Mouse (Mus musculus) testis, postnatal 14 days (tissue): Measurements from ENCODE around the gene C2.

ENCODE experiments used
- DNase-seq: peaks from one replicate; pipeline ENCODE4 v3.0.0; 2021; ENCODE audit warnings: low spot score

The C2 gene

GRCm38 (mm10) chr17:34898160-34898586 is at the start of gene C2, which contains the start of gene Ehmt2:
Gene C2 (minus strand): TSS chr17:34898265.
Gene Ehmt2 (plus strand): TSS chr17:34898469.
- peak; percentile 83 for DNase-seq

- DNase-seq: no peak
These were observed 49.5 kb upstream of the C2 start for GRCm38 (mm10) chr17:34947606-34948005.

- no peak for DNase-seq
These were observed 48.5 kb upstream of the C2 start for GRCm38 (mm10) chr17:34946486-34947140.

GRCm38 (mm10) chr17:34944362-34944761 is 46.3 kb upstream of the C2 start:
- DNase-seq: no peak

- DNase-seq: no peak
These were observed 45.2 kb upstream of the C2 start for GRCm38 (mm10) chr17:34943128-34943815.

DNA sequence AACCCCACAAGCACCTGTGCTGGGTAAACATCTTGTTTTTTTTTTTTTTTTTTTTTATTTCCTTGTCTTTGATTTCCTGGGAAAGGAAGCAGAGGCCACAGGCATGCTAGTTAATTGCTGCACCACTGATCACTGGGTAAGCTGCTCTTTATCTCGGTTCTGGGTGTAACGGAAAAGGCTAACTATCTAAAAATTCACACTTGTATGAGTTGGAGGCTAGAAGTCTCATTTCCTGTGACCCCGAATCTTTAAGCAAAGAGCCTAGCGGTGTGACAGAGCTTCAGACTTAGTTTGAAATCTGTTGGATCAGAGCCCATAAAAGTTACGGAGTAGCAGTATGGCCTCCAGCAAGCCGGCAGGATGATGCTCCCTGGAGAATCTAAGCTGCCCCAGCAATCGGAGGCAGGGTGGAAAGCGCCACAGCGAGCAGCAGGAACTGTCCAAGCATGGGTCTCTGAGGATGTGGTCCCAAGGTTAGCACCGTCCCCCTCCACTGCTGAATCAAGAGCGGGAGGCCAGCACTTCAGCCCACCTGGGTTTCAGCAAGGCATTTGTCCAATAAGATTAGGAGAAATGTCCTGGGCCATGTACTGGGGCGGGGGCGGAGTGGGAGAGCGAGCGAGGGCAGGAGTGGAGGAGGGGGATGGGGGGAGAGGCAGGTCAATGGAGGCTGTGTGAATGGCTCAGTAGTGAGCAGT is 43.4 kb upstream of the C2 start:
- peak; percentile 24 for DNase-seq

GRCm38 (mm10) chr17:34937960-34938505 is 40.0 kb upstream of the C2 start:
- no peak for DNase-seq

DNA sequence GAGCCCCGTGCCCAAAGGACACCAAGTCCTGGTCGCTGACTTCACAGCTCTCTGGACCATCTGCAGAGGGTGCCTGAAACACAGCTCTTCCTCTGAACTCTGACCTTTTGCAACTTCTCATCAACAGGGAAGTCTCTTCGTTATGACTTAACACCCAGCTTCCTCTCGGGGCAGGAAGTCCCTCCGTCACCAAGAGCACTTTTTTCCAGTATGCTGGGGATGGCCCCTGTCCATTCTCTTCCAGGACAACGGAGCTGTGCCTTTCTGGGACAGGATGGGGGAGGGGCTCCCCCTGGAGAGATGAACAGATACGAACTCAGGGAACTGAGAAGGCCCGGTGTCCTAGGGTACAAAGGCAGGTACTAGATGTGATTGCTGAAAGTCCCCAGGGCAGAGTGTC is 36.8 kb upstream of the C2 start:
- DNase-seq: no peak

DNA sequence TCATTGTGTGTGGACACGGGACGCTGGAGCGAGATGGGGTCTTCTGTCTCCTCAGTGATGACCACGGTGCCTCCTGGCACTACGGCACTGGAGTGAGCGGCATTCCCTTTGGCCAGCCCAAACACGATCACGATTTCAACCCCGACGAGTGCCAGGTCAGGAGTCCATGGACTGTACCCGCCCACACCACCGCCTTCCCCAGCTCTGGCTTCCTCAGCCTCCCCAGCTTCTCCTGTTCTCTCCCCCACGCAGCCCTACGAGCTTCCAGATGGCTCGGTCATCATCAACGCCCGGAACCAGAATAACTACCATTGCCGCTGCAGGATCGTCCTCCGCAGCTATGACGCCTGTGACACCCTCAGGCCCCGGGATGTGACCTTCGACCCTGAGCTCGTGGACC is 36.0 kb upstream of the C2 start:
- no peak for DNase-seq

- DNase-seq: no peak
These were observed 34.2 kb upstream of the C2 start for GRCm38 (mm10) chr17:34932287-34932686.

- no peak for DNase-seq
These were observed 33.7 kb upstream of the C2 start for GRCm38 (mm10) chr17:34931735-34932098.

DNA sequence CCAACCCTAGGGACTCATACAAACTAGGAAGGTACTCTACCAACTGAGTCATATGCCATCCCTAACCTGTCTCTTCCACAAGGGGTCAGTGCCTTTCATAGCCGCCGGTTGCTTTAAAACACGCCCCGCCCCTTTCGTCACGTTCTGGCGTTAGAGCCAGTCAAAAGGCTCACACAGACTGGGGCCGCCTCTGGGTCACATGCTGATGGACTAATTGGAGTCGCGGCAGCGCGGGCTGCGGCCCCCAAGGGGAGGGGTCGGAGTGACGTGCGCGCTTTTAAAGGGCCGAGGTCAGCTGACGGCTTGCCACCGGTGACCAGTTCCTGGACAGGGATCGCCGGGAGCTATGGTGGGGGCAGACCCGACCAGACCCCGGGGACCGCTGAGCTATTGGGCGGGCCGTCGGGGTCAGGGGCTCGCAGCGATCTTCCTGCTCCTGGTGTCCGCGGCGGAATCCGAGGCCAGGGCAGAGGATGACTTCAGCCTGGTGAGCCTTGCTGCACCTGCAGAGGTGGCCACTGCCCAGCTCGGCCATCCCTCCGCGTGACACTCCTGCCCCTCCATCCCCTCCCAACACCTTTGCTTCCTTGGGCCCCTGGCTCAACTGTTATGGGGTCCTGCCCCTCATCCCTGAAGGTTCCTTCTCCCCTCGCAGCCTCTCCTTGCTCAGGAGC is 33.1 kb upstream of the C2 start, which contains the start of gene Neu1:
TSS of gene Neu1 (plus strand) at position 193 of the 674 bp plus-strand sequence.
- peak; percentile 93 for DNase-seq

- DNase-seq: no peak
These were observed 30.8 kb upstream of the C2 start for GRCm38 (mm10) chr17:34928841-34929240.

- DNase-seq: no peak
These were observed 29.4 kb upstream of the C2 start for GRCm38 (mm10) chr17:34927306-34928019.

DNA sequence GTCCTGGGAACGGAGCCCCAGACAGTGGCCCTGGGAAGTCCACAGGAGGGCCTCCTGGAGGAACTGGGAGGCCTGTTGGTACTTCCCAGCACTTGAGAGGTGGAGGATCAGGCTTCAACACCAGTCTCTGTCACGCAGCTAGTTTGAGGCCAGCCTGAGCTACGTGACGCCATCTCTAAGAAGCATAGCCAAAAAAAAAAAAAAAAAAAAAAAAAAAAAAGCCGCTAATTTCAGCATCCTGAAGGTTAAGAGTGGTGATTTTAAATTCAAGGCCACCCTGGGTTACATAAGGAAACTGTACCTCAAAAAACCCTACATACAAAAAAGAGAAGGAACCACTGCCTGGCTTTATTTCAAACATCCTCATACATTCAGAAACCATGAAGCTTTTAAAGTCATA is 26.2 kb upstream of the C2 start:
- DNase-seq: no peak

DNA sequence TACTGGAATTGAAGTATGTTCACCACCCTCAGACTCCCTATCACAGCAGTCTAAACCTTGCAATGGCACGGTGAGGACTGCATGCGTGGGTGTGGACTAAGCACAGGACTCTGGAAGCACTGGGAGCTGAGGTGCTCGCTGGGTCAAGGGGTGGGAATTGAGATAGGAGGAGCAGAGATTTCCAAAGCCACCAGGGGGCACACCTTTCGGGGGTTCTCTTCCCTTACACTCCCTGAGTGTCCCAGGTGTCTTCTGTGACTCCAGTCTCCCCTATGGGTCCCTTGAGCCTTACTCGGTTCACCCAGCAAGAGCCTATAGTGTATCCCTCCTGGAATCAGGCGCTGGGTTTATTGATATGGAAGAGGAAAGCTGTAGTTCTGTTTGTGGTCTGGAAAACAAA is 24.9 kb upstream of the C2 start:
- no peak for DNase-seq

- DNase-seq: no peak
These were observed 19.1 kb upstream of the C2 start for GRCm38 (mm10) chr17:34917188-34917587.

- DNase-seq: no peak
These were observed 18.3 kb upstream of the C2 start for GRCm38 (mm10) chr17:34916316-34916715.

DNA sequence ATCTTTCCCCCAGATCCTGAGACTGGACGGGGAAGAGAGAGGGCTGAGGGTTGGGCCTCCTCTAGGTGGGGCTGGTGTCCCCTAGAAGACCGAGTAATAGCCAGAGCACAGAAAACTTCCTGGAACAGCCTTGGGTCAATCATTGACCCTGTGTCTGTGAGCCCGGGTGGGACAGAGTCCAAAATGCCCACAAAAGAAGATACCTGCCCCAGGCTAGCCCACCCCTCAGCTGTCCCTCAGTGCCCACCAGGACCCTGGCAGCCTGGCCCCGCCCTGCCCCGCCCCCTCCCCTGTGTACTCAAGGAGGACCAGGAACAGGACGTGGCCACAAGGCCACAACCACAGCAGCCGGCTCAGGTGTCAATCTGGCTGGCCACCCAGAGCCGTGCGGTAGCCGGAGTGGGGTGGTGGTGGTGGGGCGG is 17.4 kb upstream of the C2 start:
- DNase-seq: no peak

- DNase-seq: no peak
These were observed 16.0 kb upstream of the C2 start, which contains the start of gene Slc44a4 for GRCm38 (mm10) chr17:34913930-34914665. Gene Slc44a4 (plus strand): TSS chr17:34914466.

- peak; percentile 68 for DNase-seq
These were observed 13.9 kb upstream of the C2 start for GRCm38 (mm10) chr17:34911945-34912351.
